8 mouse cellular contexts compared by ENCODE assay signal in genomic region chr12:79970981-79971390, GRCm38 (mm10).
DNase-seq lines count a peak whose midpoint lies in the region; ATAC-seq and TF ChIP-seq lines count a peak whose summit lies in the region.

No protein-coding gene starts in this region.

- no peak for TF ChIP-seq EP300 in heart, postnatal 0 days (IDR thresholded peaks at IDR 0.05; ENCODE audit: low read depth)

- no peaks in the 10 kb centered on the region for H3K27me3 ChIP-seq in heart, postnatal 0 days (ENCODE audit: control insufficient read depth, insufficient read depth, low read length)
- H3K27me3 ChIP-seq in forebrain, embryonic 15.5 days = no peaks in the 10 kb centered on the region
- H3K27me3 ChIP-seq in midbrain, embryonic 15.5 days (replicated peaks) = no peaks in the 10 kb centered on the region

- peak overlapping the region; percentile 82 for H3K27ac ChIP-seq in heart, postnatal 0 days (ENCODE audit: low read depth)
- peak overlapping the region; percentile 75 for H3K27ac ChIP-seq in forebrain, embryonic 15.5 days (replicated peaks)
- peak overlapping the region; percentile 73 for H3K27ac ChIP-seq in midbrain, embryonic 15.5 days

- H3K4me1 ChIP-seq in heart, postnatal 0 days (ENCODE audit: control insufficient read depth, insufficient read depth) = peaks cover 65% of the 10 kb centered on the region
- peaks cover 27% of the 10 kb centered on the region for H3K4me1 ChIP-seq in forebrain, embryonic 15.5 days
- H3K4me1 ChIP-seq in midbrain, embryonic 15.5 days = peaks cover 32% of the 10 kb centered on the region

- no peak overlapping the region for H3K4me2 ChIP-seq in heart, postnatal 0 days (ENCODE audit: low read depth, low read length)
- no peak overlapping the region for H3K4me2 ChIP-seq in forebrain, embryonic 15.5 days (replicated peaks)
- H3K4me2 ChIP-seq in midbrain, embryonic 15.5 days = no peak overlapping the region

- TF ChIP-seq CTCF in heart, postnatal 0 days (IDR thresholded peaks at IDR 0.05; ENCODE audit: low read depth) = no peak

- H3K4me3 ChIP-seq in heart, postnatal 0 days (ENCODE audit: low read depth, low read length) = no peak overlapping the region
- H3K4me3 ChIP-seq in forebrain, embryonic 15.5 days = no peak overlapping the region
- H3K4me3 ChIP-seq in midbrain, embryonic 15.5 days = no peak overlapping the region

- DNase-seq in heart, postnatal 0 days (ENCODE audit: low spot score) = no peak
- DNase-seq in heart, adult 8-10 months (ENCODE audit: low spot score) = no peak
- peak; percentile 56 for DNase-seq in adrenal gland, postnatal 10 days
- DNase-seq in layer of hippocampus, adult 9-11 months = no peak
- no peak for DNase-seq in yolk sac, embryonic 10.5 days (ENCODE audit: low spot score)
- no peak for DNase-seq in thymus, postnatal 14 days

- no peaks in the 10 kb centered on the region for H3K9me3 ChIP-seq in heart, postnatal 0 days (replicated peaks; ENCODE audit: control insufficient read depth, low read length)
- H3K9me3 ChIP-seq in forebrain, embryonic 15.5 days = no peaks in the 10 kb centered on the region
- no peaks in the 10 kb centered on the region for H3K9me3 ChIP-seq in midbrain, embryonic 15.5 days

- no peak overlapping the region for H3K9ac ChIP-seq in heart, postnatal 0 days (replicated peaks; ENCODE audit: low read depth, low read length)
- no peak overlapping the region for H3K9ac ChIP-seq in forebrain, embryonic 15.5 days (replicated peaks)
- H3K9ac ChIP-seq in midbrain, embryonic 15.5 days = no peak overlapping the region

- no peaks in the 10 kb centered on the region for H3K36me3 ChIP-seq in heart, postnatal 0 days (replicated peaks; ENCODE audit: control insufficient read depth, insufficient read depth, low read length)
- H3K36me3 ChIP-seq in forebrain, embryonic 15.5 days = no peaks in the 10 kb centered on the region
- H3K36me3 ChIP-seq in midbrain, embryonic 15.5 days (replicated peaks) = no peaks in the 10 kb centered on the region

- no peak for ATAC-seq in heart, postnatal 0 days (ENCODE audit: insufficient read depth, low read depth)
- ATAC-seq in forebrain, embryonic 15.5 days (replicated peaks) = no peak
- ATAC-seq in midbrain, embryonic 15.5 days (replicated peaks) = no peak

- 58% methylated on average over 5 of the region's 5 CpGs for WGBS in heart, postnatal 0 days
- 61% methylated on average over 5 of the region's 5 CpGs for whole genome bisulfite sequencing in forebrain, embryonic 15.5 days
- 59% methylated on average over 5 of the region's 5 CpGs for WGBS in midbrain, embryonic 15.5 days
